In genomic region chr7:19573776-19574140, GRCm38 (mm10) we compare ENCODE assay signal across 8 mouse cellular contexts. TPM values are rescaled to one million over a fixed set of nuclear protein-coding genes. Genes with fewer than 3 reads are reported as not detected.
DNase-seq lines count a peak whose midpoint lies in the region; ATAC-seq lines count a peak whose summit lies in the region.

No protein-coding gene starts in this region.

- H3K4me1 ChIP-seq in heart, embryonic 15.5 days (replicated peaks): peaks cover 40% of the 10 kb centered on the region
- H3K4me1 ChIP-seq in hindbrain, embryonic 10.5 days (replicated peaks): peaks cover 37% of the 10 kb centered on the region
- peaks cover 11% of the 10 kb centered on the region for H3K4me1 ChIP-seq in midbrain, embryonic 11.5 days (ENCODE audit: control insufficient read depth, insufficient read depth, low read length)

- no peak for DNase-seq in heart, postnatal 10 days
- peak; percentile 97 for DNase-seq in R1 (ENCODE audit: low read depth, low spot score)
- DNase-seq in hindbrain, embryonic 10.5 days (ENCODE audit: low spot score): no peak
- no peak for DNase-seq in midbrain, embryonic 11.5 days (ENCODE audit: low spot score, missing footprints)
- no peak for DNase-seq in adrenal gland, postnatal 14 days
- DNase-seq in right cerebral cortex, adult 18-20 months: no peak

- peak overlapping the region; percentile 92 for H3K27ac ChIP-seq in heart, embryonic 15.5 days
- peak overlapping the region; percentile 93 for H3K27ac ChIP-seq in hindbrain, embryonic 10.5 days
- H3K27ac ChIP-seq in midbrain, embryonic 11.5 days (ENCODE audit: low read depth, low read length): no peak overlapping the region

- peaks cover 29% of the 10 kb centered on the region for H3K27me3 ChIP-seq in heart, embryonic 15.5 days
- H3K27me3 ChIP-seq in hindbrain, embryonic 10.5 days (ENCODE audit: insufficient read depth, poor library complexity, severe bottlenecking): peaks cover 47% of the 10 kb centered on the region
- peaks cover 35% of the 10 kb centered on the region for H3K27me3 ChIP-seq in midbrain, embryonic 11.5 days (ENCODE audit: control insufficient read depth, insufficient read depth, low read length)

- no peaks in the 10 kb centered on the region for H3K9me3 ChIP-seq in heart, embryonic 15.5 days (replicated peaks)
- H3K9me3 ChIP-seq in hindbrain, embryonic 10.5 days: no peaks in the 10 kb centered on the region
- no peaks in the 10 kb centered on the region for H3K9me3 ChIP-seq in midbrain, embryonic 11.5 days (ENCODE audit: control insufficient read depth, low read length)

- peak overlapping the region; percentile 79 for H3K4me3 ChIP-seq in heart, embryonic 15.5 days
- peak overlapping the region; percentile 71 for H3K4me3 ChIP-seq in hindbrain, embryonic 10.5 days
- H3K4me3 ChIP-seq in midbrain, embryonic 11.5 days (ENCODE audit: low read depth, low read length): peak overlapping the region; percentile 86

- WGBS in heart, embryonic 15.5 days: 18% methylated on average over 16 of the region's 16 CpGs
- 27% methylated on average over 16 of the region's 16 CpGs for WGBS in hindbrain, embryonic 10.5 days
- 24% methylated on average over 16 of the region's 16 CpGs for WGBS in midbrain, embryonic 11.5 days

- peaks cover 8% of the 10 kb centered on the region for H3K36me3 ChIP-seq in heart, embryonic 15.5 days
- H3K36me3 ChIP-seq in hindbrain, embryonic 10.5 days: peaks cover 26% of the 10 kb centered on the region
- peaks cover 1% of the 10 kb centered on the region; the same call in 1 of the 2 replicates for H3K36me3 ChIP-seq in midbrain, embryonic 11.5 days (ENCODE audit: control insufficient read depth, insufficient read depth, low read length)

- ATAC-seq in heart, embryonic 15.5 days (replicated peaks; ENCODE audit: insufficient number of reproducible peaks, insufficient read depth, low FRiP score, low read depth): no peak
- ATAC-seq in midbrain, embryonic 11.5 days (ENCODE audit: low FRiP score): no peak
- no peak for ATAC-seq in granulocyte monocyte progenitor cell, adult 5-6 weeks (replicated peaks; ENCODE audit: poor library complexity, severe bottlenecking)

- intact Hi-C loops in heart, postnatal 10 days (cut with DNase I): loop anchor here (2.0 kb wide), 1 partner anchor 71 kb away; no protein-coding TSS in a partner anchor

- peak overlapping the region; percentile 90 for H3K4me2 ChIP-seq in heart, embryonic 15.5 days
- H3K4me2 ChIP-seq in midbrain, embryonic 11.5 days: peak overlapping the region; percentile 67

- peak overlapping the region; percentile 76 for H3K9ac ChIP-seq in heart, embryonic 15.5 days
- H3K9ac ChIP-seq in midbrain, embryonic 11.5 days (ENCODE audit: low read length): peak overlapping the region; percentile 86

RNA-seq across cellular contexts. Expression of gene Zfp296, which starts 3.3 kb away (rescaled TPM):
- 0.38 and 0.42 TPM in 2 replicates for polyA plus RNA-seq in heart, embryonic 15.5 days (2015; fragmentation: Nextera tagmentation; extraction: Ambion mirVana)
- not detected for total RNA-seq in heart, postnatal 10 days (2021)
- polyA plus RNA-seq in hindbrain, embryonic 10.5 days (2016; fragmentation: Nextera tagmentation; extraction: Ambion mirVana): 0.22 and 0.72 TPM in 2 replicates
- polyA plus RNA-seq in midbrain, embryonic 11.5 days (2014; fragmentation: Nextera tagmentation; extraction: Ambion mirVana): 0.10 and 0.20 TPM in 2 replicates
- total RNA-seq in granulocyte monocyte progenitor cell, adult 5-6 weeks (2014; fragmentation: Nextera tagmentation): 3.9 and 7.0 TPM in 2 replicates
- total RNA-seq in granulocyte monocyte progenitor cell, adult 5-6 weeks (2017): 3.8 and 3.9 TPM in 2 replicates
- 0.44 and 1.1 TPM in 2 replicates for total RNA-seq in adrenal gland, postnatal 14 days (2021)

RNA-seq across cellular contexts. Expression of gene Gemin7, which starts 3.6 kb away (rescaled TPM):
- polyA plus RNA-seq in heart, embryonic 15.5 days (2015; fragmentation: Nextera tagmentation; extraction: Ambion mirVana): 111 and 131 TPM in 2 replicates
- 10 to 100 TPM; 54.5 to 58.0 TPM for total RNA-seq in heart, postnatal 10 days (2021)
- 177 and 188 TPM in 2 replicates for polyA plus RNA-seq in hindbrain, embryonic 10.5 days (2016; fragmentation: Nextera tagmentation; extraction: Ambion mirVana)
- polyA plus RNA-seq in midbrain, embryonic 11.5 days (2014; fragmentation: Nextera tagmentation; extraction: Ambion mirVana): 152 and 161 TPM in 2 replicates
- total RNA-seq in granulocyte monocyte progenitor cell, adult 5-6 weeks (2014; fragmentation: Nextera tagmentation): 66.1 and 70.9 TPM in 2 replicates
- total RNA-seq in granulocyte monocyte progenitor cell, adult 5-6 weeks (2017): 37.8 and 44.3 TPM in 2 replicates
- total RNA-seq in adrenal gland, postnatal 14 days (2021): 59.3 and 65.4 TPM in 2 replicates

RNA-seq across cellular contexts. Expression of gene Ppp1r37, which starts 10.9 kb away (rescaled TPM):
- 15.8 and 24.0 TPM in 2 replicates for polyA plus RNA-seq in heart, embryonic 15.5 days (2015; fragmentation: Nextera tagmentation; extraction: Ambion mirVana)
- total RNA-seq in heart, postnatal 10 days (2021): 10 to 100 TPM; 43.1 to 46.2 TPM
- 22.6 and 30.4 TPM in 2 replicates for polyA plus RNA-seq in hindbrain, embryonic 10.5 days (2016; fragmentation: Nextera tagmentation; extraction: Ambion mirVana)
- 2.8 and 3.0 TPM in 2 replicates for polyA plus RNA-seq in midbrain, embryonic 11.5 days (2014; fragmentation: Nextera tagmentation; extraction: Ambion mirVana)
- total RNA-seq in granulocyte monocyte progenitor cell, adult 5-6 weeks (2014; fragmentation: Nextera tagmentation): 29.7 and 32.3 TPM in 2 replicates
- total RNA-seq in granulocyte monocyte progenitor cell, adult 5-6 weeks (2017): 11.9 and 17.8 TPM in 2 replicates
- 58.8 and 64.2 TPM in 2 replicates for total RNA-seq in adrenal gland, postnatal 14 days (2021)

RNA-seq across cellular contexts. Expression of gene Clasrp, which starts 30.5 kb away (rescaled TPM):
- 28.5 and 39.0 TPM in 2 replicates for polyA plus RNA-seq in heart, embryonic 15.5 days (2015; fragmentation: Nextera tagmentation; extraction: Ambion mirVana)
- total RNA-seq in heart, postnatal 10 days (2021): 10 to 100 TPM; 24.1 to 29.5 TPM
- 57.5 and 68.8 TPM in 2 replicates for polyA plus RNA-seq in hindbrain, embryonic 10.5 days (2016; fragmentation: Nextera tagmentation; extraction: Ambion mirVana)
- 44.6 and 46.1 TPM in 2 replicates for polyA plus RNA-seq in midbrain, embryonic 11.5 days (2014; fragmentation: Nextera tagmentation; extraction: Ambion mirVana)
- 24.2 and 40.8 TPM in 2 replicates for total RNA-seq in granulocyte monocyte progenitor cell, adult 5-6 weeks (2014; fragmentation: Nextera tagmentation)
- 19.6 TPM in 2 replicates for total RNA-seq in granulocyte monocyte progenitor cell, adult 5-6 weeks (2017)
- 36.9 and 52.2 TPM in 2 replicates for total RNA-seq in adrenal gland, postnatal 14 days (2021)

RNA-seq across cellular contexts. Expression of gene Relb, which starts 55.5 kb away (rescaled TPM):
- 6.1 and 10.0 TPM in 2 replicates for polyA plus RNA-seq in heart, embryonic 15.5 days (2015; fragmentation: Nextera tagmentation; extraction: Ambion mirVana)
- 10 to 100 TPM in 1 of 2 experiments, 1 to 10 TPM in 1; 9.4 to 12.0 TPM for total RNA-seq in heart, postnatal 10 days (2021)
- 4.4 and 6.1 TPM in 2 replicates for polyA plus RNA-seq in hindbrain, embryonic 10.5 days (2016; fragmentation: Nextera tagmentation; extraction: Ambion mirVana)
- 3.7 and 4.3 TPM in 2 replicates for polyA plus RNA-seq in midbrain, embryonic 11.5 days (2014; fragmentation: Nextera tagmentation; extraction: Ambion mirVana)
- total RNA-seq in granulocyte monocyte progenitor cell, adult 5-6 weeks (2014; fragmentation: Nextera tagmentation): 1.2 TPM in 1 of 2 replicates, not detected in the other
- total RNA-seq in granulocyte monocyte progenitor cell, adult 5-6 weeks (2017): 1.4 and 1.9 TPM in 2 replicates
- total RNA-seq in adrenal gland, postnatal 14 days (2021): 19.3 and 26.2 TPM in 2 replicates
